Mouse (Mus musculus) testis, adult 2 months (tissue): ENCODE measurements around the gene Hist1h2bm.
"Not testable (repeated sequence)": the region's sequence is repeated elsewhere in the genome, so short reads cannot be mapped to it uniquely, and the experiment has no call there.

ENCODE experiments used
- CTCF ChIP-seq: fragments of 200-500 bp; IDR thresholded peaks from 2 replicates; pipeline ENCODE4 v1.5.1; 2012; ENCODE audit warnings: low read depth, mild to moderate bottlenecking, inconsistent platforms, low read length, moderate library complexity; ENCODE audit not compliant: control insufficient read depth, insufficient read depth, insufficient replicate concordance
- POLR2A ChIP-seq: fragments of 200-500 bp; IDR thresholded peaks from 2 replicates; pipeline ENCODE4 v1.6.1; 2012; ENCODE audit warnings: low read depth, mild to moderate bottlenecking, inconsistent platforms, low read length, moderate library complexity; ENCODE audit not compliant: control insufficient read depth

DNA sequence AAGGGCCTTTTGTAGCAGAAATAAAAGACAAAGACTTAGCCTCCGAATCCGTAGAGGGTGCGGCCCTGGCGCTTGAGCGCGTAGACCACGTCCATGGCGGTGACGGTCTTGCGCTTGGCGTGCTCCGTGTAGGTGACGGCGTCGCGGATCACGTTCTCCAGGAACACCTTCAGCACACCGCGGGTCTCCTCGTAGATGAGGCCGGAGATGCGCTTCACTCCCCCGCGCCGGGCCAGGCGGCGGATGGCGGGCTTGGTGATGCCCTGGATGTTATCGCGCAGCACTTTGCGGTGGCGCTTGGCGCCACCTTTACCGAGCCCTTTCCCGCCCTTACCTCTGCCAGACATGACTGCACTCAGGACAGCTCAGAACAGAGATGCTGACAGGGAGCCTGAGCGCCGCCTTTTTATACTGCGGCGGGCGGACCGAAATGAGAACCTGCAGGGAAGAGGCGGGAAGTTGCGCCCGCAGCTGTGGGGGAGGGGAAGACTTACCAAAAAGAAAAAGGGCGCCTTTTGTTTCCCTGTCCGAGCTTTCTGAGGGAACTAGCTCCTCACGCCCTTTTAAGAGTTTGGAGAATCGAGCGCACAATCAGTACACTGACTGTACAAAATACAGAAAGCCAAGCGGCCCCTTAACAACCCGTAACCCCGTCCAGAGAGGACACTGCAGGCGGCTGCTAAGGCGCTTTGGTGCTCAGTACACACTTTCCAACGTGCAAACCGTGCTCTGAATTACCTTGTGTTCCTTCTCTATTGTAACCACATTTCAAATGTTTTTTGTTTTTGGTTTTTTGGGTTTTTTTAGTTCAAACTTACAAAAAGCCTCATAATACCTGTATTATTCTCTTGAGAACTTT is 28.5 kb downstream of the Hist1h2bm start, which contains the start of gene Hist1h4k:
- TF ChIP-seq CTCF: not testable (repeated sequence)
- TF ChIP-seq POLR2A: peak; percentile 74
